Mouse (Mus musculus) midbrain, embryonic 11.5 days (tissue): ENCODE measurements at regions not wholly inside any gene's neighbourhood (a gene's known extent, or its start where the extent isn't known, plus 50 kb on each side); places are given as distances from the start of the nearest gene placed in this dataset.

ENCODE experiments used
- ATAC-seq: fragments of 200-750 bp; cut with Nextera tagmentation; 2 replicates; pipeline ENCODE4 v1.8.0; 2017; ENCODE audit warnings: moderate TSS enrichment, moderate library complexity; ENCODE audit not compliant: low FRiP score
- DNase-seq: peaks from one replicate; pipeline ENCODE4 v3.0.0; 2015; ENCODE audit warnings: low spot score; ENCODE audit errors: missing footprints
- H3K27ac ChIP-seq: fragments of 300-500 bp; sonication (generic); 2 replicates; pipeline ENCODE4 v1.5.1; 2014; ENCODE audit warnings: low read depth, low read length
- H3K27me3 ChIP-seq: fragments of 300-500 bp; sonication (generic); 2 replicates; pipeline ENCODE4 v1.6.1; 2014; ENCODE audit warnings: mild to moderate bottlenecking, low read length, moderate library complexity, mixed read lengths; ENCODE audit not compliant: control insufficient read depth, insufficient read depth
- H3K36me3 ChIP-seq: fragments of 300-500 bp; sonication (generic); 2 replicates; pipeline ENCODE4 v1.6.1; 2014; ENCODE audit warnings: mild to moderate bottlenecking, low read length, moderate library complexity, mixed read lengths; ENCODE audit not compliant: control insufficient read depth, insufficient read depth
- H3K4me1 ChIP-seq: fragments of 300-500 bp; sonication (generic); 2 replicates; pipeline ENCODE4 v1.6.1; 2014; ENCODE audit warnings: low read length; ENCODE audit not compliant: control insufficient read depth, insufficient read depth
- H3K4me2 ChIP-seq: fragments of 300-500 bp; sonication (generic); 2 replicates; pipeline ENCODE4 v1.6.1; 2014; ENCODE audit warnings: mild to moderate bottlenecking, moderate library complexity
- H3K4me3 ChIP-seq: fragments of 300-500 bp; sonication (generic); 2 replicates; pipeline ENCODE4 v1.5.1; 2014; ENCODE audit warnings: low read depth, low read length
- H3K9ac ChIP-seq: fragments of 300-500 bp; sonication (generic); 2 replicates; pipeline ENCODE4 v1.6.1; 2014; ENCODE audit warnings: low read length
- H3K9me3 ChIP-seq: fragments of 300-500 bp; sonication (generic); 2 replicates; pipeline ENCODE4 v1.6.1; 2016; ENCODE audit warnings: low read length; ENCODE audit not compliant: control insufficient read depth
- WGBS: fragments of 180-500 bp; shearing (Covaris S2); extraction: QIAGEN DNeasy Blood & Tissue Kit; methylation state at CpG from one replicate; pipeline ENCODE4 v1.1.7; 2014; 5-methylcytosine and 5-hydroxymethylcytosine counted together

- no peak for ATAC-seq
- Histone ChIP-seq H3K4me1 (no peaks in the 10 kb centered on the region), H3K27me3 (no peaks in the 10 kb centered on the region), H3K9ac (no peak overlapping the region), H3K27ac (no peak overlapping the region), H3K9me3 (no peaks in the 10 kb centered on the region), H3K4me2 (no peak overlapping the region), H3K36me3 (no peaks in the 10 kb centered on the region), H3K4me3 (no peak overlapping the region)
- peak; percentile 45 for DNase-seq
- 73% methylated on average over 6 of the region's 6 CpGs for WGBS
These were observed 90.4 kb upstream of the Npvf start for GRCm38 (mm10) chr6:50744462-50745166.

GRCm38 (mm10) chr6:50753151-50753550, 98.9 kb upstream of the Npvf start:
- no peaks in the 10 kb centered on the region for H3K36me3 ChIP-seq
- H3K27ac ChIP-seq: no peak overlapping the region
- WGBS: 88% methylated on average over 7 of the region's 7 CpGs
- DNase-seq (no peak), ATAC-seq (no peak)
- no peak overlapping the region for H3K4me2 ChIP-seq
- H3K9me3 ChIP-seq: no peaks in the 10 kb centered on the region
- no peak overlapping the region for H3K9ac ChIP-seq
- no peak overlapping the region for H3K4me3 ChIP-seq
- no peaks in the 10 kb centered on the region for H3K27me3 ChIP-seq
- no peaks in the 10 kb centered on the region for H3K4me1 ChIP-seq

GRCm38 (mm10) chr6:50754786-50755185, 100.5 kb upstream of the Npvf start:
- ATAC-seq (no peak), DNase-seq (peak; percentile 75)
- Histone ChIP-seq H3K4me2 (no peak overlapping the region), H3K9ac (no peak overlapping the region), H3K4me1 (no peaks in the 10 kb centered on the region), H3K36me3 (no peaks in the 10 kb centered on the region), H3K27me3 (no peaks in the 10 kb centered on the region), H3K4me3 (no peak overlapping the region), H3K9me3 (no peaks in the 10 kb centered on the region), H3K27ac (no peak overlapping the region)
- WGBS: 91% methylated on average over 12 of the region's 12 CpGs

GRCm38 (mm10) chr6:50760367-50760766, 106.1 kb upstream of the Npvf start:
- Histone ChIP-seq H3K4me3 (no peak overlapping the region), H3K36me3 (no peaks in the 10 kb centered on the region), H3K4me1 (no peaks in the 10 kb centered on the region), H3K27me3 (no peaks in the 10 kb centered on the region), H3K4me2 (no peak overlapping the region), H3K9me3 (no peaks in the 10 kb centered on the region), H3K9ac (no peak overlapping the region), H3K27ac (no peak overlapping the region)
- DNase-seq: peak; percentile 41
- 79% methylated on average over 6 of the region's 6 CpGs for WGBS
- ATAC-seq: no peak

GRCm38 (mm10) chr6:50763121-50763520, 108.9 kb upstream of the Npvf start:
- WGBS: 35% methylated on average over 4 of the region's 4 CpGs
- Histone ChIP-seq H3K4me3 (no peak overlapping the region), H3K4me2 (no peak overlapping the region), H3K4me1 (peaks cover 2% of the 10 kb centered on the region; the same call in 1 of the 2 replicates), H3K36me3 (no peaks in the 10 kb centered on the region), H3K9me3 (no peaks in the 10 kb centered on the region), H3K27ac (no peak overlapping the region), H3K9ac (no peak overlapping the region), H3K27me3 (no peaks in the 10 kb centered on the region)
- ATAC-seq: no peak; the same call in 1 of the 2 replicates
- no peak for DNase-seq

GRCm38 (mm10) chr6:50766442-50766915, 112.2 kb upstream of the Npvf start:
- Histone ChIP-seq H3K27me3 (no peaks in the 10 kb centered on the region), H3K36me3 (no peaks in the 10 kb centered on the region), H3K9ac (no peak overlapping the region), H3K4me3 (no peak overlapping the region), H3K9me3 (no peaks in the 10 kb centered on the region), H3K4me1 (peaks cover 2% of the 10 kb centered on the region; the same call in 1 of the 2 replicates), H3K4me2 (no peak overlapping the region), H3K27ac (no peak overlapping the region)
- WGBS: 75% methylated on average over 14 of the region's 14 CpGs
- ATAC-seq (no peak), DNase-seq (peak; percentile 81)

- 81% methylated on average over 6 of the region's 6 CpGs for WGBS
- no peak overlapping the region for H3K27ac ChIP-seq
- peak; percentile 70 for DNase-seq
These were observed 112.9 kb upstream of the Npvf start for GRCm38 (mm10) chr6:50767126-50767525.

GRCm38 (mm10) chr6:50767827-50768226, 113.6 kb upstream of the Npvf start:
- no peak for ATAC-seq
- Histone ChIP-seq H3K9me3 (no peaks in the 10 kb centered on the region), H3K27ac (no peak overlapping the region), H3K27me3 (no peaks in the 10 kb centered on the region), H3K36me3 (no peaks in the 10 kb centered on the region), H3K4me3 (no peak overlapping the region), H3K4me2 (no peak overlapping the region), H3K9ac (no peak overlapping the region), H3K4me1 (peaks cover 2% of the 10 kb centered on the region; the same call in 1 of the 2 replicates)
- DNase-seq: peak; percentile 79
- WGBS: 86% methylated on average over 4 of the region's 4 CpGs

More at GRCm38 (mm10) chr6:50767126-50767525, 112.9 kb upstream of the Npvf start:
- Histone ChIP-seq H3K9me3 (no peaks in the 10 kb centered on the region), H3K27me3 (no peaks in the 10 kb centered on the region), H3K4me2 (no peak overlapping the region), H3K4me3 (no peak overlapping the region), H3K4me1 (peaks cover 2% of the 10 kb centered on the region; the same call in 1 of the 2 replicates), H3K9ac (no peak overlapping the region), H3K36me3 (no peaks in the 10 kb centered on the region)
- no peak for ATAC-seq

- ATAC-seq: no peak
- WGBS: 83% methylated on average over 2 of the region's 2 CpGs
- no peak overlapping the region for H3K9ac ChIP-seq
These were observed 114.9 kb upstream of the Npvf start for GRCm38 (mm10) chr6:50769101-50769500.

More at GRCm38 (mm10) chr6:50769101-50769500, 114.9 kb upstream of the Npvf start:
- Histone ChIP-seq H3K4me2 (no peak overlapping the region), H3K36me3 (no peaks in the 10 kb centered on the region), H3K27me3 (no peaks in the 10 kb centered on the region), H3K4me3 (no peak overlapping the region), H3K27ac (no peak overlapping the region), H3K9me3 (no peaks in the 10 kb centered on the region), H3K4me1 (peaks cover 2% of the 10 kb centered on the region; the same call in 1 of the 2 replicates)
- DNase-seq: no peak
